Mouse (Mus musculus) B cell, adult 2 months (primary cell): ENCODE results near the gene Pla2g12b.
"Not testable (repeated sequence)": the region's sequence is repeated elsewhere in the genome, so short reads cannot be mapped to it uniquely, and the experiment has no call there.

Experiments used
- DNase-seq, 2 experiments: peaks; one replicate each; pipeline ENCODE4 v3.0.0; 2022

The Pla2g12b gene

DNA sequence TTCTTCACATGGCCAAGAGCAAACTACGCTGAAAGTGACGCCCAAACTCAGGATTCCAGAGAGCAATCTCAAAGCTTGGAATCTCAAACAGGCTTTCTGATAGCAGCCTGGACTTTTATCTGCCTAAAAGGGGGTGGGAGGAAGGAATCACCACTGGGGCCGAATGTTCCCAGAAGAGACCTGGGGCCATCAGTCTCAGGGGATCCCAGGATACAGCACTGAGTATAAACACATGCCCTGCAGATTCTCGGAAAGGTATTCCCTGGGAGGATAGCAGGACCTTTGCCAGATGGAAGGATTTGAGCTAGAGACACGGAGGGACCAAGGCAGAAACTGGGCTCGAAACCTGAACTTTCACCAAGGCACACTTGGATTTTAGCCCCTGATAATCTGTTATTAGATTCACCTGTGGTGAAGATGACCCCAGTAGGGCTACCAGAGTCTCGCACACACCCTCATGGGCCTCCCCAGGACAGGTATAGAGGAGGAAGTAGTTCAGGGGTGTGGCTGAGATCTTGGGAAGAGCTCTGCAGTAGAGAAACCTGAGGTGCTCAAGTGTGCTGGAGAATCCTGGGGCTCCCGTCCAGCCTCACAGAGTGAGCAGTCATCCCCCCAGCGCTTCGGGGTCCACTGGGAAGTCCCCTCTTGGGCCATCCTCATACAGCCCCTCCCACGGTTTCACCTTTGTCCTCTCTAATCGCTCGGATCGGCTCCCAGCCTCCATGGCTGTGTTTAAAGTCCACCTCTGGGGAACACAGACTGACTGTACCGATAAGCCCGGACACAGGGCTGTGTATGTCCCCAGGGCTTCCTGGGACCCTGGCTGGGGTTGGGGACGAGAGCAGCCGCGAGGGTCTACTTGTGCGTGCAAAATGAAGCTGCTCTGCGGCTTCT, at the start of gene Pla2g12b:
TSS of gene Pla2g12b (plus strand) at position 762 of the 894 bp plus-strand sequence.
- no peak for DNase-seq

DNA sequence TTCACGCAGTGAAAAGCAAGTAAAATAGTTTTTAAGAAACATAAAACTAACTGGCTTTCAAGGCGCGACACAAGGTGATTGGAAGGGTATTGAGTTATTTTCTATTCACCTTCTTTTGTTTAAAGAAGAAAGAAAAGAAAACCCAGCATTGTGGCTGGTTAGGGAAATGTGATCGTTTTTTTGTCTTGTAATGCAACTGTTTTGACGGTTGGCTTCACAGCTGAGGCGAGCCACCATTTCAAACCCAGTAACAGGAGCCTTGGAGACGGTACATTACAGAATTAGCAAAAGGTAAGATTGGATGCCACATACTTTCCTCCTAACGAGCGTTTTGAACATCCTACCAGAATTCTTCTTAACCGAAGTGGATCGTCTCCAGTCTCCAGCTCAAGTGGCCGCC, 49.3 kb upstream of the Pla2g12b start:
- DNase-seq: no peak

DNA sequence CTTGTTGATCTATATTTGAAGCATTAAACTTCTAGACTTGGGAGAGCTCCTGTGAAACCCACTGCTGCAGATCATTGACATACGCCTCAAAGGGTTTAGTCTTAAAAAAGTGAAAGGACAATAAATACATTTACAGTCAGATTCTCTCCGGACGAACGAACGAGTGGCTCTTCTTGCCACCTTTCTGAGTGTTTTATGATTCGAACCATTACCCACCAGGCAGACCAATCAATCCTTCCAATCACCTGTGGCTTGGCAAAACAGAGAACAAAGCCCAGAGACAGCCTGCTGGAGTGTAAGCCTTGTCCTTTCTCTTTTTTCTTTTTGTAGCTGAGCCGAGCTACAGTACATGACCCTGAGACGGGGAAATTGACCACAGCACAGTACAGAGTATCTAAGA, 48.4 kb upstream of the Pla2g12b start:
- DNase-seq: no peak

DNA sequence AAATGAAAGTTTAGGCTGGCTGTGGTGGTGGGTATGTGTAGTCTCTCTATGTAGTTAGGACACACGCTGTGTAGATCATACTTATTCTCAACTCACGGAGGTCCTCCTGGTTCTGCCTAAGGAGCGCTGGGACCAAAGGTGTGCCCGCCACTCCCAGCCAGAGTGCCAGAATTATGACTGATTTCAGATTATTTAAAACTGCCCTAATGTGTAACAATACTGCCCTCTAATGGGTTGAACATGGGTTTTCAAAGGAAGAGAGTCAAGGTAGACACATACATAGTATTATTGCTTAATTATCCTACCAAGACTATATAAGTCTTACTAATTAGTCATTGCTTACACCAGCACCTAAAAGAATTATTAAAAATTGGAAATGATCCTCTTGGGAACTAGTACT, 44.7 kb upstream of the Pla2g12b start:
- DNase-seq: peak in 1 of 2 experiments; percentile 3

DNA sequence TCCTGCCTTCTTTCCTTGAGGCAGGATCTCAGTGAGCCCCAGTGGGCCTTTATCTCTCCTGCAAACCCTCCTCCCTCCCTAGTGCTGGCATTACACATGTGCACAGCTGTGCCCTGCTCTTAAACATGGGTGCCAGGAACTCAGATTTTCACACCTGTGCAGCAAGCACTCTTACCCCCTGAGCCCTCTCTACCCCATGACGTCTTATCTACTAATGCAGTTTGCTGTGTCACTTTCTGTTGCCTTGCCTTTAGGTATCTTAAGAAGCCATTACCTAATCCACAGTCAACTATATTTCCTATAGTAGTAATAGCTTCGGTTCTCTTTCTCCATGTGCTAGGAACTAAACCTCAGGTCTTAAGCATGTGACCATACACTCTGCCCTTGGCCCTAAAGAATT, 40.3 kb upstream of the Pla2g12b start:
- no peak for DNase-seq

DNA sequence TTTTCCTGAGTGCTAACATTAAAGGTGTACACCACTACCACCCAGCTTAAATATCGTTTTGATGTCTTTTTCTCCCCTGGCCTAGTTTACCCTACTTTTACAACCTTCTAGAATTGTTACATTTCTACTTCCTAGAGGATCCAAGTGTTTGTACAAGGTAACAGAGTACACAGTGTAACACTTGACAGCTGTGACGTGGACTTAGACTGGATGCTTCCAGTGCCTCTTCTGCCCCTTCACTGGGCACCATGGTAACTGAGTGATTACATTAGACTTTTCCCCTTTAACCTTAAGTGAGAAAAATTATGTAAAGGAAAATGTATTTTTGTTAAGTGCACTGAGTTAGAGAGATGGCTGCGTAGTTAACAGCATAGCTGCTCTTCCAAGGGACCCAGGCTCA, 38.9 kb upstream of the Pla2g12b start:
- no peak for DNase-seq

DNA sequence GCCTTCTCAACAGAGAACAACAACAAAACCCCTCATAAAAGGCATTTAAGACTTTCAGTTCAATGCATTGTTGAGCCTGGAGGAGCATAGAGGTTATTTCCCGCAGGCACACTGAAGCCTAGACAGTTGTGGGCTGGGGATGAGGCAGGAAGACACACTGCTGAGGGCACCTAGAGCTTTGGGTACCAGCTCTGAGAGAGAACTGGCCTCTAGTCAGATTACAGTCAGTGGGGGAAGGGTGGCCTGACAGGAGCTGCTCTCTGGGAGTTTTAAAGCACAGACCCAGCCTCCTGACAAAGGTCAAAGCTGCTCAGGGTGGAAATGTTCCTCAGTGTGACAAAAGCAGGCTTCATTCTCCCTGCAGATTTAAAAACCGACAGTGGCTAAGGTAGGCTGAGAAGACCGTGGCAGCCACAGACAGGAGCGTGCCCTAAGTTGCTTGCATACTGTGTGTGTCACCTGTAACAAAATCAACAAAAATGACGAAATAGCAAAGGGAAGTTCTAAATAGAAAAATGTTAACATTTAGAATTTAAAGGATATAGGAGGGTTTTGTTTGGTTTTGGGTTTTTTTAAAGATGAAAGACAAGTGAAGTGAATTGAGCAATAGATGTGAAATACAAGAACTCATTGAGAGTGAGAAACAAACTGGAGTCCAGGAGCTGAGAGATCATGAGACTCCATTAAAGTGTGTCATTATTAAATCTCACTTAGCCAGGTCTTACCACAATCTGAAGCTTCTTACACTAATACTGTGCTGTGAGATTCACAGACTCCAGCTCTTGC, 37.5 kb upstream of the Pla2g12b start:
- DNase-seq: no peak

DNA sequence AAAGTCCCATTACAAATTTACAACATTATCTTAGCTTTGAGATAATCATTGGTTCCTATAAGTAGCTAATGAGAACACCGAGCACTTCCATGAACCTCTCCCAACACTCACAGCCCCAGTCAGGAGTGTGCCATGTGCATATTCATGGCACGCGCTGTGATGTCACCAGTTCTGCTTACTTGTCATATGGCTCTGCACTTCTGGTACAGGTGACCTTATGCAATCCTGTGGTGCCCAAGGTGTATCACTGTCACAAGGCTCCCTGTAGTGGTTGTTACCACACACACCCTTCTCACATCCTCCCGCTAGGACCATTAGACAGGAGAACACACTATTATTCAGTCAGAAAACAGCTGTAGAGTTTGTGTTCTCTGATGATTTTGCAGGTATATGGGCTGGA, 36.7 kb upstream of the Pla2g12b start:
- DNase-seq: no peak

DNA sequence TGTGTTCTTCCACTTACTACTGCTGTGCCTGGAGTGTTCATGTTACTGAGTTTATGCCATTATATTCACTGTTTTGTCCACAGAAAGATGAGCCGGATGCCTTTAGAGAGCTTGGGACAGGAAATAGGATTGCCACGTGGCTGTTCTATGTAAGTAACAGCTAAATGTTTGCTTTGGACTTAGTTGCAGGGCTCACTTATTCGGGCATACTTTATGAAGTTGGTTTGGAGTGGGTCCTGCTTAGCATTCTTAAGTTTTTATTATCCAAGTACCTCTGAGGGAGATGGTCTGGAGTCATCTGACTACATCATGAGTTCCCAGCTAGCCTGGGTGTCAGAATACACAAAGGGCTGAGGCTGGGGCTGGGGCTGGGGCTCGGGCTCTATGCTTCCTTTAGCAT, 36.3 kb upstream of the Pla2g12b start:
- no peak for DNase-seq

DNA sequence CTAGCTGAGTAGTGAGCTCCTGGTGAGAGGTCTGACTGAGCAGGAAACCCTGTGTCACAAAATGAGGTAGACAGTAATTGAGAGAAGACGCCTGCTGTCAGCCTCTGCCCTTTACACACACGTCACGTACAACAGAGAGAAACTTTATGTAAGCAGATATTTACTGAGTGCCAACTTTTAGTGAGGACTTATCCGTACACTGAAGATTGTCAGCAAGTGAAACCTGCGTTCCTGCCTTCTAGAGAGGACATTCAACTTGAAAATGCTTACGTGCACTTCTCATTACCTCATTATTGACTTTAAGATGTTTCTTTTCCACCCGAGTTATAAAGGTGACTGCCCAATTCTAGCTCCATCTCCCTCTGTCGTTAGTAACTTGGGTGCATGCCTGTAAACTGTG, 34.7 kb upstream of the Pla2g12b start:
- DNase-seq: no peak

DNA sequence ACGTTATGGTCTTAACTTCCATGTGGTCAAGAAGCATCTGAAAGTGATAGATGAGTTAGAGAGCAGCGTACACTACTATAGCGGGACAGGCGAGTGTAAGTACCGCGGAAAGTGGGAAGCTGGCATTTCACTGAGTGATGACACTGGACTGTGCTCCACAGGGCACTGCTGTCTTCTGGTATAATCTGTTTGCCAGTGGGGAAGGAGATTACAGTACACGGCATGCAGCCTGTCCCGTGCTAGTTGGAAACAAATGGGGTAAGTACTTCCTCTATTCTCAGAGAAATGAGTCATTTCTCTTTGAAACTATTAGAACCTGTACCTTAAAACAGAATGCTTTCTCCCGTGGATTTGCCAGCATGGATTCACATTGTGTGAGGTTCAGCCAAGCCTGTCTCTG, 34.0 kb upstream of the Pla2g12b start:
- DNase-seq: no peak

DNA sequence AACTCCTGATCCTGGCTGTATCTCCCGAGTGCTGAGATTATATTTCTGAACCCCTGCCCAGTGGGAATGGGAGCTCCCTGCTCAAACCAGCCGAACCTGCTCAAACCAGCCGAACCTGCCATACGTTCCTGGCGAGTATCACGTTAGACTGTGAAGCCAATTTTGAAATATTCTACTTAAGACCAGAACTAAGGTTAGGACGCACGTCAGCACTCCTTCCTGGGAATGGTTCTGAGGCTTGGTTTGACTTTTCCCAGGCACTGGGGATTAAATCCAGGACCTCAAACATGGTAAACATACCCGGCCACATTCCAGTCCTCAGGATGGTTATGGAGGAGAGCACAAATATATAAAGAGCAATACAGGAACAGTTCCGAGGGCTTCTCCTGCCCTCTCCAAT, 25.6 kb upstream of the Pla2g12b start:
- no peak for DNase-seq

DNA sequence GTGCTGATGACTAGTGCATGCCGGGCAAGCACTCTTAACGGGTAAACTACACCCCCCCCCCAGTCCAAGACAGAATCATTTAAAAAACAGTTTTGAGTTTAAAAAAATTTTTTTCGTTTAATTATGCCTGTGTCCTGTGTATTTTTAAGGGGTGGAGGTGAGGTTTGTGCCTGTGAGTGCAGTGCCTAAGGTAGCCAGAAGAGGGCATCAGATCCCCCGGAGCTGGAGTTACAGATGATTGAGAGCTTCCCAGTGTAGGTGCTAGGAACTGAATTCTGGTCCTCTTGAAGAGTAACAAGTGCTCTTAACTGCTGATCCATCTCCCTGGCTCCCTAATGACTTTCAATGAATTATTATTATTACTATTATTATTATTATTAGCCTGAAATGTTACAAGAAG, 24.7 kb upstream of the Pla2g12b start:
- DNase-seq: peak; percentile 11 to 12

DNA sequence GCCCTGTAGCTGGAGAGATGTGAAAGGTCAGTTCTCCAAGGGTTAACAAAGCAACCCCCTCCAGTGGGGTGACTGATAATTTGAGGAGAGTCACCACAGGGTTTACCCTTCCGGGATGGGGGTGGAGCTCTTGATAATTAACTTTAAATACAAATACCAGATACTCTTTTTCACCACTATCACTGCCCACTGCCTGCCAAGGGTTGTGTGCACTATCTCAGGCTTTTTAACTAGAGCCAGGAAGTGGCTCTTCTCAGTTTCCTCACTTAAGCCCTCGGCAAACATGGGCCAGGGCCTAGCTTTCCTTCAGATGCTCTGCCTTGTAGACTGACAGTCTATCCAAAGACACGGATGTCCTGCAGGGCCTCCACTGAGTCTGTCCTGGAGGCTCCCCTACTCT, 23.5 kb upstream of the Pla2g12b start:
- no peak for DNase-seq

DNA sequence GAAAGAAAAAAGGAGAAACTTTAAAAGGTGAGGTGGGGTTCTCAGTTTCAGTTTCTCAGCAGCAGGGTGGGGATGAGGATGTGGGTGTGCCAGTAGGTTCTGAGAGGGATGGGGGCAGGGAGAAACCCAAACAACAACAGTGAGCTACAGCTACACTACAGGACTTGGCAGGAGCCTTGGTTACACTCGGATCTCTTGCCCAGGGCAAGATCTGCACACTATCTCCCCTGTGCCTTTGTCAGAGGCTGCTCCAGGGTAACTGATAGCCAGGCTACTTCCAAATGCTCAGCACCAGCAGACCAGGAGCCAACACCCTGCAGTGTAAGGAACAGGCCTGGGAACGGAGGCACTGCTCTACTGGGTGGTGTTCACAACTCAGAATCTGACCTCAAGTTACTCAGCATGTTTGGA, 23.0 kb upstream of the Pla2g12b start:
- no peak for DNase-seq

DNA sequence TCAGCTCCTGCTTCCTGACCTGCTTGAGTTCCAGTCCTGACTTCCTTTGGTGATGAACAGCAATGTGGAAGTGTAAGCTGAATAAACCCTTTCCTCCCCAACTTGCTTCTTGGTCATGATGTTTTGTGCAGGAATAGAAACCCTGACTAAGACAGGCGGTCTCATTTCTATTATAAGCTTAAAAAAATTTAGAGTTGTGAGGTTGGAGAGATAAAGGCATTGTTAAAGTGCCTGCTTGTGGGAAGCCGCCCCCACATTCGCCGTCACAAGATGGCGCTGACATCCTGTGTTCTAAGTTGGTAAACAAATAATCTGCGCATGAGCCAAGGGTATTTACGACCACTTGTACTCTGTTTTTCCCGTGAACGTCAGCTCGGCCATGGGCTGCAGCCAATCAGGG, 21.9 kb upstream of the Pla2g12b start:
- DNase-seq: peak in 1 of 2 experiments; percentile 2

DNA sequence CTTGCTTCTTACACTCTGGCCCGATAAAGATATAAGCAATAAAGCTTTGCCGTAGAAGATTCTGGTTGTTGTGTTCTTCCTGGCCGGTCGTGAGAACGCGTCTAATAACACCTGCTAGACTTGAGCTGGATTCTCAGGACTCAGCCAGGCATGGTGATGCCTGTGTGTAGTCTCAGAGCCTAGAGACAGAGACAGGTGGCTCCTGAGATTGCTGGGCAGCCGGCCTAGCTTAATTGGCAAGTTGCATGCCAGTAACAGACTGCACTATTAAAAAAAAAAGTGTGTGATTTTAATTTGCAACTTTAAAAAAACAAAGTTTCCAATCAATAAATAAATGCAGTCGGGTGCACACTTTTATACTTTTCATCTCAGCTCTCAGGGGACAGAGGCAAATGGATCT, 16.5 kb upstream of the Pla2g12b start:
- no peak for DNase-seq

DNA sequence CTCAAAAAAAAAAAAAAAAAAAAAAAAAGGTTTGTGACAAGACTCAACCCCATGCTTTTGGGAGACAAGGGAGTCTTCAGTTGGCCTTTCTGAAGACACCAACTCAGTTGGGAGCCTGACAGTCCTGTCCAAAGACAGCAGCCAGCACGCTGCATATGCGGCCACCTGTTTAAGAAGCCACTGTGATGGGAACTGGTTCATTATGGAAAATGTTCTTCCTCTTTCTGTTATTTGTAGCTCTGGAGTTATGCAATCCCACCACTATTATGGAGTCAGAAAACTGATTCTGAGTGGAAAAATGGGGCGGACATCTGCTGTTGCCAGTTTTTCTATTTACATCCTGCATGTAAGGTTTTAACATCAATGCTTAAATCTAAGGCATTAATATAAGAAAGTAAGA, 13.8 kb upstream of the Pla2g12b start:
- no peak for DNase-seq

DNA sequence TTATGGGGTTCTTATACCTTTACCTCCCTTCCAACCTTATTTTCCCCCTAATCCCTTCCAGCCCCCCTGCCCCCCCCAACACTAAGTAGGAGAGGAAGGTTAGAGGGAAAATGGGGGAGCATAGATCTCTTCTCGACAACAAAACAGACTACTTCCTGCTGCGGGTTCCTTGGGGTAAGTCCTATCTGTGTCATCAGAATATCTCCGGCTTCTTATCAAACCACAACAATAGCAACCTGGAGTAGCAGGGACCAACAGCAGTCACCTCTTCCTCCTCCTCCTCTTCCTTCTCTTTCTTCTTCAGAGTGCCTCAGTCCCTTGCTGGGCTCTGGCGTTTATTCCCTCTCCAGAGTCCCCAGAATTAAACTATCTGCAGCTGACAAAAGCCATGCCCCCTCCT, 11.6 kb upstream of the Pla2g12b start:
- DNase-seq: no peak

DNA sequence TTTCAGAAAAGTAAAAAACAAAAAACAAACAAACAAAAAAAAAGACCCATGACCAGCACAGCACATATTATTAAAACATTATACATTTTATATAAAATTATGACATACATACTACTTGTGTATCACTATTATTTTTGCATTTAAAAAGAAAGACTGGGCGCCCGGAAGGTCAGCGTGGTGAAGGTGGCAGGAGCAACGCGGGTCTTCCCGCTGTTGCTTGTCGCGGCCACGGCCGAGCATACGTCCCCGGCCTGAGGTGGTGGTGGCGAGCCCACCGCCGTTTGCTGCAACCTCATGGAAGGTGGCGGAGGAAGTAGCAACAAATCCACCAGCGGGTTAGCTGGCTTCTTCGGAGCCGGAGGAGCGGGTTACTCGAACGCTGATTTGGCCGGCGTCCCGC, 8.0 kb upstream of the Pla2g12b start, which contains the start of gene Gm10273:
TSS of gene Gm10273 (plus strand) at position 172 of the 400 bp plus-strand sequence.
- not testable (repeated sequence) for DNase-seq

DNA sequence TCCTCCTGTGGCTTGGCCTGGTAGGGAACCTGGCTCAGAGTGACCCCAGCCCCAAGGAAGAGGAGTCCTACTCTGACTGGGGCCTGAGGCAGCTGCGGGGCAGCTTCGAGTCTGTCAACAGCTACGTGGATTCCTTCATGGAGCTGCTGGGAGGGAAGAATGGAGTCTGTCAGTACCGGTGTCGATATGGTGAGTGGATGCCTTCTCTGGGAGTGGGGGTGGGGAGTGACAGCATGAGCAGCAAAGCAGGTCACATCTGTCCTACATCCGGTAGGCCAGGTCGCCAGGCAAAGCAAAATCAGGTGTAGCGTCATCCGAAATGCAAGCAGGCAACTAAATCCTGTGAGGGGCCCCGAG, 311 bp downstream of the Pla2g12b start:
- DNase-seq: no peak

DNA sequence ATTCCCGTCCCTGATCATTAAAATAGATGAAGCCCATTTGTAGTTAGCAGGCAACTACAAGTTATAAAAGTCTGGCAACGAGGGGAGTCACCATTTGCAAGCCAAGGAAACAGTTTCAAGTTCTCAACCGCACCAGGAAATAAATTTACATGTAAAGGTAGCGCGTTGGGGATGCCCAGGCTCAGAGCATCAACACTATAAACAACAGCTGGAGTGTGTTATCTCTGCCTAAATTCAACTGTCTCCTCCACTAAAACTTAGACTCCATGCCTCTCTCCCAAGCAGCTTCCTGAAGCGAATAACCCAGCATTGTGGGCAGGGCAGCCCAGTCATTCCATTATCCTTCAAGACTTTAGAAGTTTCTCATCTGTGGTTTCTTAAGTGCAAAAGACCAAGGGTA, 5.0 kb downstream of the Pla2g12b start:
- DNase-seq: no peak

DNA sequence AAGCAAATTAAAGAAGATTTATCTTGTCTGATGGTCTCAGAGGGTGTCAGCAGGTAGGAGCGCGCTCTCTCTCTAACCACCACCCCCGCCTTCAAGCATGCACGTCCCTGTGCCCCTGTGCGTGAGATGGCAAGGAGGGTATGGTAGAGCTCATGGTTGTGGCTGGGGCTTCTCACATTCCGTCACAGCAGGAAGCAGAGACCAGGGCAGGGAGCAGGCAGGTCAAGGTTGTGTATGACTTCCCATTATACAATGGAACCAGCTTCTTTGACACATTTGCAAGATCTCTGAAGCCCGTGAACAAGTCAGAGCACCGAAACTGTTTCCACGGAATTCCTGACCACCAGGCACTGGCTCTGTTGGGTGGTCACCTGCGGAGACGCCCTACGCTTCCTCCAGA, 6.8 kb downstream of the Pla2g12b start:
- DNase-seq: no peak

DNA sequence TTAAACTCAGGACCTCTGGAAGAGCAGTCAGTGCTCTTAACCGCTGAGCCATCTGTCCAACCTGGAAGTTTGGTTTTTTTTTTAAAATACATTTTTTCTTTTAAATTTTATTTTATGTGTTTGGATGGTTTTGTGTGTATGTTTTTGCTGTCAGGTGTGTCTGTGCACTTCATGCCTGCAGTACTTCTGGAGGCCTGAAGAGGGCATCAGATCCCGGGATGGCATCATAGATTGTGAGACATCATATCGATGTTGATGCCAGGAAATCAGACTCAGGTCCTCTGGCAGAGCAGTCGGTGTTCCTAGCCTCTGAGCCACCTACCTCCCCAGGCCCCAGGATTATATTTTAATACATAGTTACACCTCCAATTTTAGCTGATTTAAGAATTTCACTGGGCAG, 10.3 kb downstream of the Pla2g12b start:
- no peak for DNase-seq
